Mouse (Mus musculus) spleen, postnatal 36 days (tissue): ENCODE results near the gene Pvalb.

Source experiments
- DNase-seq, 2 experiments: peaks; one replicate each; pipeline ENCODE4 v3.0.0; 2022; ENCODE audit warnings: low spot score in 2 of 2, mixed read lengths in 1 of 2

Gene Pvalb

GRCm38 (mm10) chr15:78206312-78206711 is at the start of gene Pvalb:
TSS of gene Pvalb (minus strand) at chr15:78206400.
- DNase-seq: no peak

- no peak for DNase-seq
Observed at GRCm38 (mm10) chr15:78254751-78255150, 48.6 kb upstream of the Pvalb start.

DNA sequence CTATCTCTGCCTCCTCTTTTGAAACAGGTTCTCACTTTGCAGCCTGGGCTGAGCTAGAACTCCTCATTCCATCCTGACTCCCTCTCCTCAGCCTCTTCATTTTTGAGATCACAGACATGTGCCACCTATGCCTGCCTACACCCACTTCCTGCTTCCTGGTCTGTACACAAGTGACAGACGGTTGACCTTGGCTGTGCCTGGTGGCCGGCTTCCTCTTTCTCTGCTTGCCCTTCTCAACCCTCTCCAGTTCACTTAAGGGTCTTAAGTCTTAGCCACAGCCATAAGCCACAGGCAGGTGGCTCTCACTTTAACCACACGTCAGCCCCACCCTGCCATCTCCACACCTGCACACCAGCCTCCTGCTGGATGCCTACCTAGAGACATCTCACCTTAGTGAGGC is 42.2 kb upstream of the Pvalb start:
- DNase-seq: peak; percentile 85 to 86

DNA sequence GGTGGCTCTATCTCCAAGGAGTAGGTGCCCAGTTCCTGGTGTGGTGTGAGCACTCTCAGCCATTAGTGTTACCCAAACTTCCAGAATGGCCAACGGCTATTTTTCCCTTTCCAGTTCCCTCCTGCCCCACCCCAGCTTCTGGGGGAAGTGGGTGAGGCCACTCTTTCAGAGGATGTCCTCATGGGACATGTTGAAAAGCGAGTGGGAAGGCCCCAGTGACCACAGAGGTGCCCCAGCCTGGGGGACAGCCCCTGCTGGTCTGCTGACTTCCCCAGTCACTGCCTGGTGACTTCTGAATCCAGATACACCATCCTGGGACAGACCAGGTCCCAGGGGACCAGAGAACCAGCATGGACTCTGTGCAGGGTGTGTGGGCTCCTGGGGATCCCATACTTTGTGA is 41.5 kb upstream of the Pvalb start:
- DNase-seq: peak; percentile 78 to 81

GRCm38 (mm10) chr15:78246143-78247116 is 40.2 kb upstream of the Pvalb start:
- DNase-seq: peak; percentile 45 to 50

- DNase-seq: peak; percentile 92 to 93
Observed at GRCm38 (mm10) chr15:78244695-78245492, 38.7 kb upstream of the Pvalb start, which contains the start of gene Ncf4. TSS of gene Ncf4 (plus strand) at chr15:78244801.

- DNase-seq: no peak
Observed at GRCm38 (mm10) chr15:78243774-78244173, 37.6 kb upstream of the Pvalb start.

GRCm38 (mm10) chr15:78243061-78243460 is 36.9 kb upstream of the Pvalb start:
- DNase-seq: no peak

DNA sequence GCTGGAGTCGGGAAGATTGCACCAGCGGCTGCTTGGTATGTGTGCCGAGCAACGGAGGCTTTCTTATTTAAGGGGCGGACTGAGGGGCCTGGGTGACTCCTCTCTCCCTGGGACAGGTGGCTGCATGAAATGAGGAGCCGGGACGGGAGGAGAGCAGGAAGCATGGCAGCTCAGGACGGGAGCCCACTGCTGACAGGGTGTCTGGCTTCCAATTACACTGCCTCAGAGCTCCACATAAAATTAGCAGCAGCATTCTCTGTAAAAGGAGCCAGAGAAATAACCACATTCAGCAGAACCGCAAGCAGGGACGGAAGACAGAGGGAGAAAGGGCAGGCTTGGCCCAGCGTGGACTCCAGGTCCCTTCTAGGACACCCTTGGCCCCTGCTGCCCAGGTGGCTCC is 35.1 kb upstream of the Pvalb start:
- DNase-seq: no peak

GRCm38 (mm10) chr15:78239956-78240617 is 33.9 kb upstream of the Pvalb start:
- no peak for DNase-seq

DNA sequence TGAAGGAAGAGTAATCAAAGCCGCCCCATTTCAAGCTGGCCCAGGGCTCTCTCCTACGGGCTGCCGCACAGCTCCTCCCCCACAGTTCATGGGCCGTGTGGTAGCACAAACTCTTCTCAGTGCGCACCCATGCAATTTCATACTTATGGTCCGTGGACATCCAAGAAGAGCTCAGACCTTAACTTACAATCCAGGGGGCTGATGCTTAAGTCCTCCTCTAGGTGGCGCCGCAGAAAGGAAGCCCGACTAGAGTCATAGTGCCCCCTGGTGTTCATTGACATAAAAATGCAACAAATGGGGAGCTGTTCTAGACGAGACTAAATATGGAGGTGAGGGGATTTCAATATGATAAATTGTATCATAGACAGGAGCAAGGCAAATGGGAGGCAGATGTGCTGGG is 33.3 kb upstream of the Pvalb start:
- DNase-seq: peak; percentile 53 to 73

DNA sequence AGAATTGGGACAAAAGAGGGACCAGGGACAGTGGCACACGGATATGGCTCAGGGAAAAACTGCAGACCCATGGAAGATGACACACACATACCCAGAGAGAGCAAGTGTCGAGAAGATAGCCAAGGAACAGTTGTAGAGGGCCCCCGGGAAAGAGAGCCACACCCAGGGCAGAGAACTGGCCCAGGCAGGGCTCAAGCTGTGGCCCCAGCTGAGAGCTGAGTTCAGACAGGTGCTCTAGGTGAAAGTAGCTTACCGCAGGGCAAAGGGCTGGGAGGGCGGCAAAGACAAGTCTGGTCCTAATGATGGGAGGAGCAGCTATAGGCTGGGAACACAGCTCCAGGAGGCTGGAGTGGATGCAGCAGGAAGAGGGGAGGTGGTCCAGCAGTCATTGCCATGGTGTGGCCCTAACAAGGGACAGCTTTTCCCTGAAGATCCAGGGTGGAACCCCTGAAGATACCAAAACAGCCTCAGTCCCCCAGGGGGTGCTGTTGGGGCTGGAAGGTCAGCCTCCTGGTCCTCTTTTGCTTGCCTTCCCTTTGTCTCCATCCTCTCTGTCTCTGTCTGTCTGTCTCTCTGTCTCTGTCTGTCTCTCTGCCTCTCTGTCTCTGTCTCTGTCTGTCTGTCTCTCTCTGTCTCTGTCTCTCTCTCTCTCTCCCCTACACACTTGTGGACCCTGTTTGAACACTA is 28.8 kb upstream of the Pvalb start:
- DNase-seq: no peak

GRCm38 (mm10) chr15:78231346-78232331 is 25.4 kb upstream of the Pvalb start:
- no peak for DNase-seq

GRCm38 (mm10) chr15:78227816-78228215 is 21.6 kb upstream of the Pvalb start:
- no peak for DNase-seq

GRCm38 (mm10) chr15:78215269-78215668 is 9.1 kb upstream of the Pvalb start:
- no peak for DNase-seq

GRCm38 (mm10) chr15:78211367-78211766 is 5.2 kb upstream of the Pvalb start:
- no peak for DNase-seq

DNA sequence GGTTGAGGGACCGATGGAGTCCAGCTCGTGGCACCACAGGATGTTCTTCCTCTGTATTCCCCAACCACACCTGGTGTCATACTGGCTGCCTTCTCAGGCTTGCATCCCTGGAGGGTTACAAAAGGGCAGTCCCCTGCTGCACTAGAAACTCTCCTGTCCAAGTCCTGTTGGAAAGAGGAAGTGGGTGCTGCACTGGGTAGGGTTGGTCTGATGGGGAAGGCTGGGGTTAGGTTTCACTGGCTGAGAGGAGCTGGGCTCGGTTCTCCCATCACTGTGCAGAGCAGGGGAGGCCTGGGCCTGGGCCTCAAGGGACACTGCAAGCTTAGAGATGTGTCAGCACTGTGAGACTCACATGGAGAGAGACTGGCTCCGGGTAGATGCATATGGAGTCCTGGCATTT is 4.0 kb upstream of the Pvalb start:
- DNase-seq: peak in 1 of 2 experiments; percentile 4

- DNase-seq: no peak
Observed at GRCm38 (mm10) chr15:78205192-78205591, 1.0 kb downstream of the Pvalb start.

- peak in 1 of 2 experiments; percentile 6 for DNase-seq
Observed at GRCm38 (mm10) chr15:78204053-78204847, 1.9 kb downstream of the Pvalb start.
